Mouse (Mus musculus): Measurements from ENCODE around the gene Slc13a3. TPM values are rescaled to one million over a fixed set of nuclear protein-coding genes. Genes with fewer than 3 reads are reported as not detected.

Gene Slc13a3
- total and polyA plus RNA-seq, 3 experiments: not detected

DNA sequence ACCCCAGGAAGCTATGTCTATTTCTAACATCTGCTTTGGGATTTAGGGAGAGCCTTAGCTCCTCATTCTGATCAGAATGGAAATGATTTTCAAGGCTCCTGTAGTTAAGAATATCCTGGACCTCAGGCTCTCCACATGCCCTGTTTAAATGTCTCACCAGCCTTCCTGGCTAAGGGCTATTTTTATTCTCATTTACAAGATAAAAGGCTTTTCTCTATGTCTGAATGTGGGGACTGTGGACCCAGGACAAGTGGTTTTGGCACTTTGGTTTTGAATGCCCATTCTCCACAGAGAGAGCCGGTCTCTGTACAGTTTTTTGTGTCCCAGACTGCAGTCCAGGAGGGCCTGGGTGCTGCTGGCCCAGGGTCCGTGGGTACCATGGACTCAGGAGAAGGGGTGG lies 52.8 kb downstream of the Slc13a3 start:
- Histone ChIP-seq H3K9me3 (replicated peaks; ENCODE audit: low read length) (no peaks in the 10 kb centered on the region), H3K27ac (ENCODE audit: insufficient read depth, low read depth) (no peak overlapping the region), H3K36me3 (replicated peaks in 1 of 2; ENCODE audit: control insufficient read depth in 1 of 2, insufficient read depth in 1 of 2, low read length in 1 of 2) (no peaks in the 10 kb centered on the region), H3K4me1 (ENCODE audit: control insufficient read depth in 1 of 2, insufficient read depth in 2 of 2) (peaks cover 0 to 3% of the 10 kb centered on the region in 2 experiments; a peak in 1 of 4 replicates), H3K9ac (ENCODE audit: insufficient read depth, low read depth) (no peak overlapping the region), H3K79me2 (replicated peaks; ENCODE audit: control insufficient read depth, extremely low read depth, insufficient read depth, poor library complexity, severe bottlenecking) (no peaks in the 10 kb centered on the region), H3K4me2 (ENCODE audit: insufficient read depth, low read depth, poor library complexity, severe bottlenecking) (no peak overlapping the region), H3K27me3 (replicated peaks) (peaks cover 95% of the 10 kb centered on the region), H3K4me3 (replicated peaks in 1 of 3; ENCODE audit: low read depth in 2 of 3, low read length in 2 of 3, poor library complexity in 1 of 3) (no peak overlapping the region)
- no peak for TF ChIP-seq JUN (IDR thresholded peaks at IDR 0.05; ENCODE audit: insufficient read depth, low read depth, low read length)
- TF ChIP-seq NRF1 (IDR thresholded peaks at IDR 0.05; ENCODE audit: low read depth, low read length): no peak
- TF ChIP-seq TCF12 (IDR thresholded peaks at IDR 0.05; ENCODE audit: low read depth, low read length): no peak
- TF ChIP-seq PAX5 (IDR thresholded peaks at IDR 0.05; ENCODE audit: low read length): no peak
- TF ChIP-seq HCFC1 (IDR thresholded peaks at IDR 0.05; ENCODE audit: low read depth, low read length): no peak
- TF ChIP-seq BHLHE40 (IDR thresholded peaks at IDR 0.05; ENCODE audit: low read depth, low read length): no peak
- no peak for TF ChIP-seq KAT2A (IDR thresholded peaks at IDR 0.05; ENCODE audit: insufficient replicate concordance, low read length)
- no peak for TF ChIP-seq ZKSCAN1 (IDR thresholded peaks at IDR 0.05; ENCODE audit: borderline replicate concordance, low read depth, low read length)
- TF ChIP-seq MEF2A (IDR thresholded peaks at IDR 0.05; ENCODE audit: borderline replicate concordance, low read depth, low read length): no peak
- TF ChIP-seq SIN3A (IDR thresholded peaks at IDR 0.05; ENCODE audit: low read length): no peak
- no peak for TF ChIP-seq JUND (conservative IDR thresholded peaks at IDR 0.05; ENCODE audit: low read depth, low read length)
- in situ Hi-C loops (cut with MboI; ENCODE audit: low pct_ligation_motif_present, low pct_unique_long_range_greater_than_20kb, low sequenced_read_pairs): no loop called here
- DNase-seq (ENCODE audit: extremely low read depth): no peak
- dilution Hi-C loops (cut with MboI; ENCODE audit: extremely low pct_ligation_motif_present, extremely low pct_unique_long_range_greater_than_20kb, low sequenced_read_pairs): no loop called here

DNA sequence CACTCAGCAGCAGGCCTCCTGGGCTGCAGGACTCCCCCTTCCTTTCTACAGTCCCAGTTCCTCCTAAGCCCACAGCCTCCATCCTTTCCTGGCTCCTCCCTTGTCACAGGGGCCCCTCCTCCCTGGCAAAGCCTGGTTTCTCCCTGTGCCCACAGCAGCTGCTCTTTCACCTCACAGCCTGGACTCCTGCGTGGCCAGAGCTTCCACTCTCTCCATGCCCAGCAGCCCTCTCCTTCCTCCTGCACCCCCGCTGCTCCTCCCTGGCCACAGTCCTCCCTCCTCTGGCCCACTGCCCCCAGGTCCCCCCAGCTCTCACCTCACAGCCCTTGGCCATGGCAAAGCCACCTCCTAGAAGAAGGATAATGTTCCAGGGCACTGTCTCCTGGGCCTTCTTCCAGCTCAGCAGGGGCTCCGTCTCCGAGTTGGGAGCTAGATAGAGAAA lies 53.3 kb downstream of the Slc13a3 start:
- Histone ChIP-seq H3K9me3 (replicated peaks; ENCODE audit: low read length) (no peaks in the 10 kb centered on the region), H3K4me3 (replicated peaks in 1 of 3; ENCODE audit: low read depth in 2 of 3, low read length in 2 of 3, poor library complexity in 1 of 3) (no peak overlapping the region), H3K9ac (ENCODE audit: insufficient read depth, low read depth) (no peak overlapping the region), H3K4me1 (ENCODE audit: control insufficient read depth in 1 of 2, insufficient read depth in 2 of 2) (peaks cover 0 to 3% of the 10 kb centered on the region in 2 experiments; a peak in 1 of 4 replicates), H3K36me3 (replicated peaks in 1 of 2; ENCODE audit: control insufficient read depth in 1 of 2, insufficient read depth in 1 of 2, low read length in 1 of 2) (no peaks in the 10 kb centered on the region), H3K4me2 (ENCODE audit: insufficient read depth, low read depth, poor library complexity, severe bottlenecking) (no peak overlapping the region), H3K27ac (ENCODE audit: insufficient read depth, low read depth) (no peak overlapping the region), H3K79me2 (replicated peaks; ENCODE audit: control insufficient read depth, extremely low read depth, insufficient read depth, poor library complexity, severe bottlenecking) (no peaks in the 10 kb centered on the region), H3K27me3 (replicated peaks) (peaks cover 95% of the 10 kb centered on the region)
- in situ Hi-C loops (cut with MboI; ENCODE audit: low pct_ligation_motif_present, low pct_unique_long_range_greater_than_20kb, low sequenced_read_pairs) (no loop called here), dilution Hi-C loops (cut with MboI; ENCODE audit: extremely low pct_ligation_motif_present, extremely low pct_unique_long_range_greater_than_20kb, low sequenced_read_pairs) (no loop called here)
- TF ChIP-seq ZNF384 (IDR thresholded peaks at IDR 0.05; ENCODE audit: low read depth, low read length) (no peak), RCOR1 (conservative IDR thresholded peaks at IDR 0.05; ENCODE audit: low read depth, low read length) (no peak), ZKSCAN1 (IDR thresholded peaks at IDR 0.05; ENCODE audit: borderline replicate concordance, low read depth, low read length) (no peak), JUN (IDR thresholded peaks at IDR 0.05; ENCODE audit: insufficient read depth, low read depth, low read length) (no peak), MYC (IDR thresholded peaks at IDR 0.05; ENCODE audit: low read depth, low read length) (no peak), EP300 (IDR thresholded peaks at IDR 0.05; ENCODE audit: low read length) (no peak), MAX (IDR thresholded peaks at IDR 0.05; ENCODE audit: low read length) (no peak), ZMIZ1 (IDR thresholded peaks at IDR 0.05; ENCODE audit: low read depth, low read length) (no peak), POLR2AphosphoS2 (IDR thresholded peaks at IDR 0.05; ENCODE audit: low read depth, low read length) (no peak), GABPA (IDR thresholded peaks at IDR 0.05; ENCODE audit: insufficient replicate concordance, low read depth, low read length) (no peak), JUND (conservative IDR thresholded peaks at IDR 0.05; ENCODE audit: low read depth, low read length) (no peak), USF2 (conservative IDR thresholded peaks at IDR 0.05; ENCODE audit: low read depth, low read length) (no peak), NELFE (IDR thresholded peaks at IDR 0.05; ENCODE audit: low read depth, low read length) (no peak), NRF1 (IDR thresholded peaks at IDR 0.05; ENCODE audit: low read depth, low read length) (no peak), HCFC1 (IDR thresholded peaks at IDR 0.05; ENCODE audit: low read depth, low read length) (no peak), ELF1 (IDR thresholded peaks at IDR 0.05; ENCODE audit: low read depth, low read length) (no peak), ZC3H11A (IDR thresholded peaks at IDR 0.05; ENCODE audit: low read depth, low read length) (no peak)
- no peak for DNase-seq (ENCODE audit: extremely low read depth)
